12 mouse cellular contexts compared by ENCODE assay signal in the genomic region with DNA sequence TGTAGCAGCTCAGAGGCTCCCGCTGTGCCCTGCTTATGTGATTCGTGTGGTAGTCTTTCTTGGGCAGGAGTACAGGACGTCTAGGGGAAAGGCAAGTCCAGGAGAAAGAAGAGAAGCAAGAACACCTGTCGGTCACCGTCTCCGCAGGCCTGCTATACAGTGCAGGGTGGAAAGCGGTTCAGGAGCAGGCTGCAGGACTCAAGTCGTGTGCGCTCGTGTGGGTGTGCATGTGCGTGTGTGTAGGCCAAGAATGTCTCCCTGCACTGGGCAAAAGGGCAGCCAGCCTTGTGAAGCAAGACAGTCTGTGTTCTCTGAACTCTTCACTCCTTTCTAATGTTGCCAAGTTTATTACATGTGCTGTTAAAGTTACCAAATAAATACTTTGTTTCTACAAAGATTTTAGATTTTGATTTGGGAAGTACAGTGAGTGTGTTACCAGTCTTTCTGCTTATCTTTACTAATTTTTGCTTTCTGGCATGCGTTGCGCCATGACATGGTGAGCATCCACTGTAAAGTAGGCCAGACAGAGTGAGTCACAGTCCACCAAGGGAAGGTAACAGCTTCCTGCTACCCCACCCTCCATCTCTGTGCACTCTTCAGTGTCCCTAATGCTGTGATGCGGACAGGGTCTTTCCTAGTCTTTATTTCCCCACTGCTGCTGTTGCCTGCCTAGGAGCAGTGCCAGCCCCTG.
A peak's percentile ranks its signal among the peaks of the same experiment; 100 is the strongest.
DNase-seq lines count a peak whose midpoint lies in the region; ATAC-seq and TF ChIP-seq lines count a peak whose summit lies in the region.
"Had no signal": no experiment of that assay in that cellular context is flagged by ENCODE, and none has a peak within 500 bp of the region (broad histone marks: within the 10 kb centered on the region; RNA-seq: fewer than 3 reads in every experiment).

No protein-coding gene starts in this region.

- H3K36me3 ChIP-seq in liver, postnatal 0 days (replicated peaks; ENCODE audit: insufficient read depth, low read length) = peaks cover 4% of the 10 kb centered on the region; the same call in 1 of the 2 replicates
- H3K36me3 ChIP-seq in liver, embryonic 12.5 days = peaks cover 12% of the 10 kb centered on the region
- H3K36me3 ChIP-seq in kidney, postnatal 0 days (ENCODE audit: insufficient read depth, low read length) = 0 out of 2 replicates have a peak, but pooled peaks cover 2% of the 10 kb centered on the region
- H3K36me3 ChIP-seq in midbrain, embryonic 15.5 days (replicated peaks) = no peaks in the 10 kb centered on the region
- H3K36me3 ChIP-seq: hindbrain, embryonic 15.5 days had no signal

- TF ChIP-seq EP300 in liver, postnatal 0 days (IDR thresholded peaks at IDR 0.05; ENCODE audit: low read depth) = no peak

- peak in 1 of 2 experiments; percentile 69 for DNase-seq in cerebellum, adult 2 months
- DNase-seq in cerebellum, adult 11-12 months = no peak
- no peak for DNase-seq in liver, postnatal 0 days
- DNase-seq in adrenal gland, postnatal 36 days = peak; percentile 49 to 52
- DNase-seq in kidney, postnatal 0 days (ENCODE audit: low spot score) = no peak
- no peak for DNase-seq in left cerebral cortex, postnatal 10 days (ENCODE audit: extremely low spot score in 1 of 2, low spot score in 2 of 2)
- DNase-seq: cerebellum, postnatal 14 days had no signal

- no peaks in the 10 kb centered on the region for H3K27me3 ChIP-seq in cerebellum, adult 2 months (ENCODE audit: control insufficient read depth, insufficient read depth, low read length)
- H3K27me3 ChIP-seq in liver, postnatal 0 days (ENCODE audit: insufficient read depth, low read length) = no peaks in the 10 kb centered on the region
- no peaks in the 10 kb centered on the region for H3K27me3 ChIP-seq in liver, embryonic 12.5 days (replicated peaks)
- no peaks in the 10 kb centered on the region for H3K27me3 ChIP-seq in kidney, postnatal 0 days (ENCODE audit: insufficient read depth, low read length)
- H3K27me3 ChIP-seq in midbrain, embryonic 15.5 days (replicated peaks) = no peaks in the 10 kb centered on the region
- H3K27me3 ChIP-seq: hindbrain, embryonic 15.5 days had no signal

- ATAC-seq in liver, postnatal 0 days = peak; percentile 80; the same call in 1 of the 2 replicates
- no peak for ATAC-seq in liver, embryonic 12.5 days
- ATAC-seq in kidney, postnatal 0 days (replicated peaks; ENCODE audit: low FRiP score, low read depth) = peak; percentile 65
- ATAC-seq in midbrain, embryonic 15.5 days (replicated peaks) = no peak

- H3K4me2 ChIP-seq in liver, postnatal 0 days (ENCODE audit: low read depth, low read length) = no peak overlapping the region
- H3K4me2 ChIP-seq in liver, embryonic 12.5 days = no peak overlapping the region
- no peak overlapping the region for H3K4me2 ChIP-seq in kidney, postnatal 0 days (ENCODE audit: low read length)
- H3K4me2 ChIP-seq in midbrain, embryonic 15.5 days = no peak overlapping the region
- H3K4me2 ChIP-seq: hindbrain, embryonic 15.5 days had no signal

- H3K4me1 ChIP-seq in cerebellum, adult 2 months (ENCODE audit: control insufficient read depth, insufficient read depth, low read length) = peaks cover 20% of the 10 kb centered on the region
- peaks cover 18% of the 10 kb centered on the region for H3K4me1 ChIP-seq in liver, postnatal 0 days (ENCODE audit: insufficient read depth)
- H3K4me1 ChIP-seq in liver, embryonic 12.5 days = peaks cover 26% of the 10 kb centered on the region
- H3K4me1 ChIP-seq in kidney, postnatal 0 days (replicated peaks; ENCODE audit: insufficient read depth, low read length) = peaks cover 11% of the 10 kb centered on the region
- H3K4me1 ChIP-seq in midbrain, embryonic 15.5 days = peaks cover 8% of the 10 kb centered on the region; the same call in 1 of the 2 replicates

- H3K9ac ChIP-seq in liver, postnatal 0 days (replicated peaks) = no peak overlapping the region
- no peak overlapping the region for H3K9ac ChIP-seq in liver, embryonic 12.5 days
- H3K9ac ChIP-seq in kidney, postnatal 0 days (ENCODE audit: low read depth, low read length) = no peak overlapping the region
- no peak overlapping the region for H3K9ac ChIP-seq in midbrain, embryonic 15.5 days
- H3K9ac ChIP-seq: hindbrain, embryonic 15.5 days had no signal

- TF ChIP-seq POLR2A in cerebellum, adult 2 months (IDR thresholded peaks at IDR 0.05; ENCODE audit: borderline replicate concordance, insufficient read depth, low read length) = no peak

- 41% methylated on average over 14 of the region's 14 CpGs for WGBS in cerebellum, adult 2 months
- WGBS in liver, postnatal 0 days (ENCODE audit: insufficient replicate concordance) = 83% methylated on average over 14 of the region's 14 CpGs
- WGBS in liver, embryonic 12.5 days (ENCODE audit: insufficient replicate concordance) = 89% methylated on average over 14 of the region's 14 CpGs
- 74% methylated on average over 14 of the region's 14 CpGs for WGBS in kidney, postnatal 0 days
- 86% methylated on average over 14 of the region's 14 CpGs for WGBS in midbrain, embryonic 15.5 days

- no peaks in the 10 kb centered on the region for H3K9me3 ChIP-seq in liver, postnatal 0 days (ENCODE audit: low read length)
- no peaks in the 10 kb centered on the region for H3K9me3 ChIP-seq in liver, embryonic 12.5 days (replicated peaks)
- H3K9me3 ChIP-seq in kidney, postnatal 0 days (replicated peaks; ENCODE audit: low read length) = no peaks in the 10 kb centered on the region
- no peaks in the 10 kb centered on the region for H3K9me3 ChIP-seq in midbrain, embryonic 15.5 days
- H3K9me3 ChIP-seq: hindbrain, embryonic 15.5 days had no signal

- intact Hi-C loops in left cerebral cortex, postnatal 10 days (cut with DNase I) = no loop called here

- TF ChIP-seq CTCF in cerebellum, adult 2 months (IDR thresholded peaks at IDR 0.05; ENCODE audit: borderline replicate concordance, insufficient read depth, low read depth, low read length) = no peak
- TF ChIP-seq CTCF in liver, postnatal 0 days (IDR thresholded peaks at IDR 0.05; ENCODE audit: low read depth) = no peak
- no peak for TF ChIP-seq CTCF in kidney, postnatal 0 days (IDR thresholded peaks at IDR 0.05; ENCODE audit: low read depth)

- H3K27ac ChIP-seq in cerebellum, adult 2 months (ENCODE audit: insufficient read depth, low read length) = 0 out of 2 replicates have a peak overlapping the region, but pooled peaks have one; percentile 24
- H3K27ac ChIP-seq in liver, postnatal 0 days (ENCODE audit: low read depth) = peak overlapping the region; percentile 30; the same call in 1 of the 2 replicates
- no peak overlapping the region for H3K27ac ChIP-seq in liver, embryonic 12.5 days
- H3K27ac ChIP-seq in kidney, postnatal 0 days = peak overlapping the region; percentile 48; the same call in 1 of the 2 replicates
- no peak overlapping the region for H3K27ac ChIP-seq in midbrain, embryonic 15.5 days
- H3K27ac ChIP-seq: hindbrain, embryonic 15.5 days; macrophage had no signal

- no peak overlapping the region for H3K4me3 ChIP-seq in cerebellum, adult 2 months (replicated peaks; ENCODE audit: insufficient read depth, low read depth, low read length)
- no peak overlapping the region for H3K4me3 ChIP-seq in liver, postnatal 0 days (ENCODE audit: low read depth, low read length)
- H3K4me3 ChIP-seq in liver, embryonic 12.5 days = no peak overlapping the region
- H3K4me3 ChIP-seq in kidney, postnatal 0 days (replicated peaks; ENCODE audit: low read depth, low read length) = no peak overlapping the region
- no peak overlapping the region for H3K4me3 ChIP-seq in midbrain, embryonic 15.5 days
- H3K4me3 ChIP-seq: hindbrain, embryonic 15.5 days; myocyte had no signal

Comparison
In these comparisons a context has a peak if more than half of its experiments do, and no peak if none do; other contexts are left out.
1. H3K27ac ChIP-seq: peak in cerebellum, adult 2 months (single experiment), liver, postnatal 0 days (single experiment) and kidney, postnatal 0 days (single experiment); none in liver, embryonic 12.5 days (single experiment) and midbrain, embryonic 15.5 days (single experiment).
2. ATAC-seq: peak in liver, postnatal 0 days (single experiment) and kidney, postnatal 0 days (single experiment); none in liver, embryonic 12.5 days (single experiment) and midbrain, embryonic 15.5 days (single experiment).
3. DNase-seq: peak in adrenal gland, postnatal 36 days (2 of 2); none in cerebellum, adult 11-12 months (single experiment), liver, postnatal 0 days (single experiment), kidney, postnatal 0 days (single experiment) and left cerebral cortex, postnatal 10 days (0 of 2).